Mouse (Mus musculus) embryonic fibroblast, embryonic 13.5 days (primary cell): ENCODE results near the gene Nkapd1.

Source experiments
- CTCF ChIP-seq: IDR thresholded peaks from 2 replicates; pipeline ENCODE4 v1.5.1; 2011; ENCODE audit warnings: mild to moderate bottlenecking, control low read depth, low read length, moderate library complexity, borderline replicate concordance; ENCODE audit not compliant: insufficient read depth
- POLR2A ChIP-seq: IDR thresholded peaks from 2 replicates; pipeline ENCODE4 v1.6.1; 2011; ENCODE audit warnings: low read depth, mild to moderate bottlenecking, control low read depth, low read length, moderate library complexity

GRCm38 (mm10) chr9:50567881-50568280 is 49.4 kb downstream of the Nkapd1 start:
- TF ChIP-seq POLR2A (no peak), CTCF (no peak)
